Mouse (Mus musculus): ENCODE measurements around the gene Otub2. TPM values are rescaled to one million over a fixed set of nuclear protein-coding genes. Genes with fewer than 3 reads are reported as not detected.
A peak's percentile ranks its signal among the peaks of the same experiment; 100 is the strongest.

Gene Otub2
- total and polyA plus RNA-seq, 3 experiments = 3.1 to 4.1 (median 3.2) TPM

DNA sequence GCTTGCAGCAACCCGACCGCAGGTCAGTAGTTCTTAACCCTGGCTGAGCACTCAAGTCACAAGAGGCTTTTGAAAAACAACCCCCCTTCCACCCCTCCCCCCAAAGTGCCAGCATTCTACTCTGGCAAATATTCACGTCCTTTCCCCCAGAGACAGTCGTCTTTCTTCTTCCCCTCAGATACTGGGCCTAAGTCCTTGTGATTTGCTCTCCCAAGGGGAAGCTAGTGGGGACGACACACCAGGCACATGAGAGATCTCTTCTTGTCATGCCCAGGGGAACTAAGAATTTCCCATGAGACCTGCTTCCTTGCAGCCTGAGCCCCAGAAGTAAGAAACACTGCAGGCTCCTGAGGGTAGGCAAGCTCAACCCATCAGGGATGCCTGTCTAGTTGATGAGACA, 41.1 kb upstream of the Otub2 start:
- peak overlapping the region; percentile 12; the same call in 1 of the 2 replicates for H3K27ac ChIP-seq
- WGBS = 35% methylated on average over 5 of the region's 5 CpGs
- H3K4me3 ChIP-seq = no peak overlapping the region
- no peak for DNase-seq
- TF ChIP-seq CTCF (IDR thresholded peaks at IDR 0.05) (no peak), POLR2A (IDR thresholded peaks at IDR 0.05; ENCODE audit: insufficient read depth, low read depth, low read length) (no peak), EP300 (IDR thresholded peaks at IDR 0.05; ENCODE audit: insufficient read depth, low read depth, low read length) (no peak)
- intact Hi-C loops (cut with DNase I) = no loop called here
- H3K27me3 ChIP-seq (ENCODE audit: control insufficient read depth, insufficient read depth, low read length) = no peaks in the 10 kb centered on the region
- H3K9ac ChIP-seq (ENCODE audit: low read depth, low read length) = no peak overlapping the region
- H3K36me3 ChIP-seq (ENCODE audit: control insufficient read depth, insufficient read depth, low read length) = peaks cover 2% of the 10 kb centered on the region; the same call in 1 of the 2 replicates
- H3K4me1 ChIP-seq (ENCODE audit: control insufficient read depth, insufficient read depth, low read length) = peaks cover 5% of the 10 kb centered on the region
- no peaks in the 10 kb centered on the region; the same call in 1 of the 2 replicates for H3K79me2 ChIP-seq (replicated peaks; ENCODE audit: control insufficient read depth, insufficient read depth, low read length)

DNA sequence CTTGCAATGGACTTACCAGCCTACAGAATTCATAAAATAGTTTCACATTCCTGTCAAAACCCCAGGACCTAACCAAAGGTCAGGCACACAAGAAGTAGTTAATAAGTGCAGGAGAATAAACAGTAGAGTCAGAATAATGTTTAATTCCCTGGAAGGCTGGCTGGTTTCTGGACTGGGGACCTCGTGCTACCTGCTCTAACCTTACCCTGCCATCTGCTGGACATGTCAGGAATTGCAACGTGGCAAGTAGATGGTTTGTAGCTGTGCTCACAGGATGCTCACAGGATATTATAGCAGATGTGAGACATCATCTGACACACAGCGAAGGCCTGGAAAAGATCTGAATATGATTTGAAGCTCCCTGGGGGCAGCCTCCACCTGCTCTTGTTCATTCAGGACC, 40.0 kb upstream of the Otub2 start:
- Histone ChIP-seq H3K79me2 (replicated peaks; ENCODE audit: control insufficient read depth, insufficient read depth, low read length) (no peaks in the 10 kb centered on the region; the same call in 1 of the 2 replicates), H3K36me3 (ENCODE audit: control insufficient read depth, insufficient read depth, low read length) (peaks cover 2% of the 10 kb centered on the region; the same call in 1 of the 2 replicates), H3K4me3 (no peak overlapping the region), H3K4me1 (ENCODE audit: control insufficient read depth, insufficient read depth, low read length) (peaks cover 5% of the 10 kb centered on the region), H3K9ac (ENCODE audit: low read depth, low read length) (no peak overlapping the region), H3K27me3 (ENCODE audit: control insufficient read depth, insufficient read depth, low read length) (no peaks in the 10 kb centered on the region), H3K27ac (no peak overlapping the region)
- DNase-seq = peak; percentile 74 to 86
- TF ChIP-seq CTCF (IDR thresholded peaks at IDR 0.05) (peak; percentile 95), POLR2A (IDR thresholded peaks at IDR 0.05; ENCODE audit: insufficient read depth, low read depth, low read length) (no peak), EP300 (IDR thresholded peaks at IDR 0.05; ENCODE audit: insufficient read depth, low read depth, low read length) (no peak)
- 2% methylated on average over 3 of the region's 3 CpGs for WGBS
- intact Hi-C loops (cut with DNase I) = loop anchor here (1.0 kb wide), 1 partner anchor 23 kb away; no protein-coding TSS in a partner anchor

DNA sequence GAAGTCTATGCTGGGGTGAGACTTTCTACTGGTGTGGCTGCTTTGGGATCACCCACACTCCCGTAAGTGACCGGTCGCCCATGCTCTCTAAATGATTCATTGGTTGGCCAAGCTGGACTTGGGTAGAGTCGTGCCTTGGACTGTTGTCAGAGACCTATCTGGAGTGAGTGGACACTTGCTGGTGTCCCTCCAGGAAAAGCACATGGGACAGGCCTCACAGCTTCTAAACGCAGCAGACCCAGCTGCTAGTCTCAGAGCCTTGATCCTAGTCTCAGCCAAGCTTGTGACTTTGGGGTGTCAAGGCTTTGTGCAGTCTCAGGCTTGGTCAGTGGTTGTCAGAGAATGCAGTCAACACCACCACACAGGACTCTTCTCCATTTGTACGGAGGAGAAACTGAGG, 35.7 kb upstream of the Otub2 start:
- TF ChIP-seq EP300 (IDR thresholded peaks at IDR 0.05; ENCODE audit: insufficient read depth, low read depth, low read length) (peak; percentile 84), CTCF (IDR thresholded peaks at IDR 0.05) (no peak), POLR2A (IDR thresholded peaks at IDR 0.05; ENCODE audit: insufficient read depth, low read depth, low read length) (peak; percentile 56; the same call in 1 of the 2 replicates)
- peaks cover 5% of the 10 kb centered on the region for H3K4me1 ChIP-seq (ENCODE audit: control insufficient read depth, insufficient read depth, low read length)
- peak overlapping the region; percentile 36 for H3K9ac ChIP-seq (ENCODE audit: low read depth, low read length)
- 47% methylated on average over 6 of the region's 6 CpGs for WGBS
- H3K27ac ChIP-seq = peak overlapping the region; percentile 95
- intact Hi-C loops (cut with DNase I) = loop anchor here (2.0 kb wide), 1 partner anchor 14 kb away; no protein-coding TSS in a partner anchor
- H3K4me3 ChIP-seq = peak overlapping the region; percentile 35
- no peaks in the 10 kb centered on the region for H3K79me2 ChIP-seq (replicated peaks; ENCODE audit: control insufficient read depth, insufficient read depth, low read length)
- peaks cover 2% of the 10 kb centered on the region; the same call in 1 of the 2 replicates for H3K36me3 ChIP-seq (ENCODE audit: control insufficient read depth, insufficient read depth, low read length)
- no peaks in the 10 kb centered on the region for H3K27me3 ChIP-seq (ENCODE audit: control insufficient read depth, insufficient read depth, low read length)
- DNase-seq = peak; percentile 60 to 80

DNA sequence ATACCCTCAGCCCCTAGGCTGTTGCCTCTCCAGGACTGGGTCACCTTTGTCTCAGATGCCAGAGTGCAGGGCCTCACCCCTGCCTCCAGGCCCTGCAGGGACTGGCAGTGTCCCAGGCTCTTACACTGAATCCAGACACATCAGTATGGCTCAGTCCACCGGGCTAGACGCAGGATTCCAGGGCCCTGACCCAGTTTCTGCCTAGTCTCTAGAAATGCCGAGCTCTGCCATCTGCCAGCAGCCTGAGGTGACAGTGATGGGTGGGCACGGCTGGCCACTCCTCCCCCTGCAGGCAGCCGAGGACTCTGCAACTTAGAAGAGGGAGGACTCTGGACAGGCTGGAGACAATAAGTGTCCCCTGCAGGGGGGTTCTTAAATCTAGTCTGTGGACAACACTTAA, 34.9 kb upstream of the Otub2 start:
- Histone ChIP-seq H3K79me2 (replicated peaks; ENCODE audit: control insufficient read depth, insufficient read depth, low read length) (no peaks in the 10 kb centered on the region), H3K9ac (ENCODE audit: low read depth, low read length) (peak overlapping the region; percentile 81), H3K36me3 (ENCODE audit: control insufficient read depth, insufficient read depth, low read length) (peaks cover 2% of the 10 kb centered on the region; the same call in 1 of the 2 replicates), H3K4me1 (ENCODE audit: control insufficient read depth, insufficient read depth, low read length) (peaks cover 6% of the 10 kb centered on the region), H3K27ac (peak overlapping the region; percentile 95), H3K27me3 (ENCODE audit: control insufficient read depth, insufficient read depth, low read length) (no peaks in the 10 kb centered on the region), H3K4me3 (peak overlapping the region; percentile 44)
- 12% methylated on average over 5 of the region's 5 CpGs for WGBS
- peak; percentile 74 for TF ChIP-seq CTCF (IDR thresholded peaks at IDR 0.05)
- TF ChIP-seq EP300 (IDR thresholded peaks at IDR 0.05; ENCODE audit: insufficient read depth, low read depth, low read length) = peak; percentile 91
- peak; percentile 57 for TF ChIP-seq POLR2A (IDR thresholded peaks at IDR 0.05; ENCODE audit: insufficient read depth, low read depth, low read length)
- DNase-seq = peak; percentile 72 to 86
- intact Hi-C loops (cut with DNase I) = loop anchor here (2.0 kb wide), 1 partner anchor 13 kb away; no protein-coding TSS in a partner anchor

DNA sequence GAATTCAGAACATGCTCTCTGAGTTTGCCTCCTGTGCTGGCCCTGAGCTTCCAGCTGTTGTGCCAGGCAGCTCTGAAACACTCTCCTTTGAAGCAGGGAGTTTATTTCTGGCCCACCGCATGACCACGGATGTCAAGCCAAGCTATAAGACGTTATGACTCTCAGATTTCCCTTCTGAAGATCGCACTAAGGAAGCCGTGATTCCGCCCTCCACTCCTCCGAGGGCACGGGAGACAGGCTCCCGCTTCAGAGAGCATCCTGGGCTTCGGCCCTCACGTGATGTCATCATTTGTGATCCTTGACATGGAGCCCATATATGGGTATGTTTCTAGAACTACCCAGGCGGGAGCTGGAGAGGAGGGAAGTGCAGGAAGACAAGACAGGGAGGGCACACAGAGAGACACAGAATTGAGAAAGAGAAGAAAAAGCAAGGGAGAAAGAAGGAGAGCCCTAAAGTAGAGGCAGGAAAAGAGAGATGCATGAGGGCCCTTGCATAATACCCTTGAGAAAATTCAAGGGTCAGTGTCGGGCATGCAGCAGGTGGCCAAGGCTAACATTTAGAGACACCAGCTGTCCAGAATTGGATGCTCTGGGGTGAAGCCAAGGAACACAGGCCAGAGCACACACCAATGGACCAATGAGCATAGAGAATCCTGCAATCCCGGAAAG, 32.6 kb upstream of the Otub2 start, which contains the start of gene Asb2:
Asb2 (minus strand) TSS at position 256 of the 669 bp plus-strand sequence.
- Histone ChIP-seq H3K27me3 (ENCODE audit: control insufficient read depth, insufficient read depth, low read length) (no peaks in the 10 kb centered on the region), H3K79me2 (replicated peaks; ENCODE audit: control insufficient read depth, insufficient read depth, low read length) (no peaks in the 10 kb centered on the region), H3K27ac (peak within 1 kb of the TSS; percentile 95), H3K9ac (ENCODE audit: low read depth, low read length) (peak within 1 kb of the TSS; percentile 81), H3K4me1 (ENCODE audit: control insufficient read depth, insufficient read depth, low read length) (peaks cover 15% of the 10 kb centered on the region), H3K4me3 (peak within 1 kb of the TSS; percentile 44), H3K36me3 (ENCODE audit: control insufficient read depth, insufficient read depth, low read length) (peaks cover 2% of the 10 kb centered on the region; the same call in 1 of the 2 replicates)
- intact Hi-C loops (cut with DNase I) = no loop called here
- WGBS = 21% methylated on average over 14 of the region's 14 CpGs
- DNase-seq = peak; percentile 58 to 69
- no peak for TF ChIP-seq CTCF (IDR thresholded peaks at IDR 0.05)
- peak; percentile 94 for TF ChIP-seq POLR2A (IDR thresholded peaks at IDR 0.05; ENCODE audit: insufficient read depth, low read depth, low read length)
- TF ChIP-seq EP300 (IDR thresholded peaks at IDR 0.05; ENCODE audit: insufficient read depth, low read depth, low read length) = peak; percentile 85

DNA sequence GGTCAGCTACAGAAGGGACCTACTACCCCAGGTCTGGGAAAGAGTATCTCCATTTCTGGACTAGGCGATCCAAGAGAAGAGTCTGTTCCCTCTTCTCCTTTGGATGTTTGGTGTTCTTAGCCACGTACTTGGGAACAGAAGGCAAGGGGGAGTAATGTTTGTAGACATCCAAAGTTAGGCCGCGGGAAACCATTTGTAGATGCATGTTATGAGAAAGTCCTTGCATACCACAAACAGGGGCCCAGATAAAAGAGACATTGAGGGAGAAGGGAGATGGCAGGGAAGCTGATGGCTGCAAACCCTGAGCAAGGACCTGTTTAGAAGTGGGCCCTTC, 32.1 kb upstream of the Otub2 start:
- TF ChIP-seq POLR2A (IDR thresholded peaks at IDR 0.05; ENCODE audit: insufficient read depth, low read depth, low read length) (no peak), CTCF (IDR thresholded peaks at IDR 0.05) (no peak), EP300 (IDR thresholded peaks at IDR 0.05; ENCODE audit: insufficient read depth, low read depth, low read length) (no peak)
- peaks cover 17% of the 10 kb centered on the region for H3K4me1 ChIP-seq (ENCODE audit: control insufficient read depth, insufficient read depth, low read length)
- H3K9ac ChIP-seq (ENCODE audit: low read depth, low read length) = no peak overlapping the region
- DNase-seq = no peak
- H3K27ac ChIP-seq = peak overlapping the region; percentile 95
- H3K79me2 ChIP-seq (replicated peaks; ENCODE audit: control insufficient read depth, insufficient read depth, low read length) = no peaks in the 10 kb centered on the region
- 67% methylated on average over 4 of the region's 4 CpGs for WGBS
- H3K36me3 ChIP-seq (ENCODE audit: control insufficient read depth, insufficient read depth, low read length) = peaks cover 2% of the 10 kb centered on the region; the same call in 1 of the 2 replicates
- H3K27me3 ChIP-seq (ENCODE audit: control insufficient read depth, insufficient read depth, low read length) = no peaks in the 10 kb centered on the region
- intact Hi-C loops (cut with DNase I) = no loop called here
- H3K4me3 ChIP-seq = no peak overlapping the region

Data from heart, adult 2 months (tissue).